19 mouse cellular contexts compared by ENCODE assay signal in genomic region chr8:47326348-47326747, GRCm38 (mm10).
DNase-seq lines count a peak whose midpoint lies in the region; ATAC-seq and TF ChIP-seq lines count a peak whose summit lies in the region.
"Had no signal": no experiment of that assay in that cellular context is flagged by ENCODE, and none has a peak within 500 bp of the region (broad histone marks: within the 10 kb centered on the region; RNA-seq: fewer than 3 reads in every experiment).

No protein-coding gene starts in this region.

- no peak overlapping the region for H3K27ac ChIP-seq in kidney, adult 2 months (ENCODE audit: insufficient read depth, low read depth, low read length)
- H3K27ac ChIP-seq in forebrain, embryonic 15.5 days (replicated peaks): no peak overlapping the region
- H3K27ac ChIP-seq: embryonic facial prominence, embryonic 13.5 days; forebrain, embryonic 13.5 days had no signal

- TF ChIP-seq POLR2A in kidney, adult 2 months (IDR thresholded peaks at IDR 0.05; ENCODE audit: low read depth, low read length): no peak

- no peak overlapping the region for H3K4me2 ChIP-seq in forebrain, embryonic 15.5 days (replicated peaks)
- H3K4me2 ChIP-seq: embryonic facial prominence, embryonic 13.5 days; forebrain, embryonic 13.5 days had no signal

- H3K4me3 ChIP-seq in kidney, adult 2 months (ENCODE audit: insufficient read depth, low read depth, low read length): no peak overlapping the region
- H3K4me3 ChIP-seq in forebrain, embryonic 15.5 days: no peak overlapping the region
- H3K4me3 ChIP-seq: embryonic facial prominence, embryonic 13.5 days; forebrain, embryonic 13.5 days had no signal

- no peaks in the 10 kb centered on the region for H3K27me3 ChIP-seq in kidney, adult 2 months (replicated peaks; ENCODE audit: control insufficient read depth, insufficient read depth, low read length)
- no peaks in the 10 kb centered on the region for H3K27me3 ChIP-seq in forebrain, embryonic 15.5 days
- H3K27me3 ChIP-seq: embryonic facial prominence, embryonic 13.5 days; forebrain, embryonic 13.5 days had no signal

- no peak overlapping the region for H3K9ac ChIP-seq in forebrain, embryonic 15.5 days (replicated peaks)
- H3K9ac ChIP-seq: embryonic facial prominence, embryonic 13.5 days; forebrain, embryonic 13.5 days had no signal

- peak; percentile 28 for DNase-seq in kidney, adult 2 months
- DNase-seq in kidney, adult 8-10 months: no peak
- peak; percentile 6 for DNase-seq in lung, postnatal 10 days
- DNase-seq in lung, postnatal 25 days (ENCODE audit: low spot score): no peak
- peak; percentile 4 for DNase-seq in NIH3T3 (ENCODE audit: low read depth)
- no peak for DNase-seq in urinary bladder, adult 18-20 months (ENCODE audit: low spot score in 2 of 2)
- DNase-seq: adrenal gland, adult 8-10 months; adrenal gland, postnatal 14 days; adrenal gland, postnatal 36 days; cerebellum, adult 11-12 months; cerebellum, adult 2 months; cerebellum, adult 9-10 months; cerebellum, postnatal 10 days; cerebellum, postnatal 25 days had no signal

- peak; percentile 44 to 53; a peak in 3 of 4 replicates for ATAC-seq in hematopoietic stem cell, adult 5-6 weeks (replicated peaks in 1 of 2; ENCODE audit: insufficient read depth in 1 of 2, low FRiP score in 2 of 2, low TSS enrichment in 1 of 2, low read depth in 1 of 2, poor library complexity in 2 of 2, severe bottlenecking in 2 of 2)
- no peak for ATAC-seq in forebrain, embryonic 15.5 days (replicated peaks)
- ATAC-seq: activated CD4-positive, CD25-positive, alpha-beta regulatory T cell, adult 4 months; forebrain, embryonic 13.5 days had no signal

- TF ChIP-seq CTCF in kidney, adult 2 months (conservative IDR thresholded peaks at IDR 0.05; ENCODE audit: insufficient read depth, insufficient read length, low read depth, low read length): no peak

- no peaks in the 10 kb centered on the region for H3K36me3 ChIP-seq in kidney, adult 2 months (ENCODE audit: control insufficient read depth, insufficient read depth, low read length)
- H3K36me3 ChIP-seq in forebrain, embryonic 15.5 days: no peaks in the 10 kb centered on the region
- H3K36me3 ChIP-seq: embryonic facial prominence, embryonic 13.5 days had no signal

- WGBS in kidney, adult 2 months: 72% methylated on average over 8 of the region's 8 CpGs
- WGBS in forebrain, embryonic 15.5 days: 85% methylated on average over 8 of the region's 8 CpGs

- no peaks in the 10 kb centered on the region for H3K9me3 ChIP-seq in forebrain, embryonic 15.5 days
- H3K9me3 ChIP-seq: embryonic facial prominence, embryonic 13.5 days; forebrain, embryonic 13.5 days had no signal

- peaks cover 4% of the 10 kb centered on the region; the same call in 1 of the 2 replicates for H3K4me1 ChIP-seq in kidney, adult 2 months (ENCODE audit: control insufficient read depth, insufficient read depth, low read length)
- H3K4me1 ChIP-seq in forebrain, embryonic 15.5 days: peaks cover 5% of the 10 kb centered on the region

Comparison
In these comparisons a context has a peak if more than half of its experiments do, and no peak if none do; other contexts are left out.
1. DNase-seq: peak in kidney, adult 2 months (single experiment), lung, postnatal 10 days (single experiment) and NIH3T3 (single experiment); none in kidney, adult 8-10 months (0 of 2), lung, postnatal 25 days (single experiment) and urinary bladder, adult 18-20 months (0 of 2).